Mouse (Mus musculus) stomach, postnatal 0 days (tissue): Measurements from ENCODE around the gene Crtc3. TPM values are rescaled to one million over a fixed set of nuclear protein-coding genes. Genes with fewer than 3 reads are reported as not detected.
A peak's percentile ranks its signal among the peaks of the same experiment; 100 is the strongest.

Experiments used
- ATAC-seq: fragments of 200-750 bp; cut with Nextera tagmentation; 2 replicates; pipeline ENCODE4 v1.8.0; 2017; ENCODE audit not compliant: low FRiP score, low TSS enrichment
- DNase-seq: peaks from one replicate; pipeline ENCODE4 v3.0.0-alpha.2; 2016; ENCODE audit warnings: low spot score
- H3K27ac ChIP-seq: fragments of 300-500 bp; sonication (generic); replicated peaks from 2 replicates; pipeline ENCODE4 v1.5.1; 2014; ENCODE audit warnings: mild to moderate bottlenecking, control low read depth
- H3K27me3 ChIP-seq: fragments of 300-500 bp; sonication (generic); 2 replicates; pipeline ENCODE4 v1.6.1; 2014; ENCODE audit warnings: low read length; ENCODE audit not compliant: control insufficient read depth, insufficient read depth
- H3K36me3 ChIP-seq: fragments of 300-500 bp; sonication (generic); 2 replicates; pipeline ENCODE4 v1.6.1; 2014; ENCODE audit warnings: low read length, mixed read lengths; ENCODE audit not compliant: control insufficient read depth, insufficient read depth
- H3K4me1 ChIP-seq: fragments of 300-500 bp; sonication (generic); replicated peaks from 2 replicates; pipeline ENCODE4 v1.6.1; 2014; ENCODE audit warnings: antibody characterized with exemption; ENCODE audit not compliant: control insufficient read depth, insufficient read depth
- H3K4me2 ChIP-seq: fragments of 300-500 bp; sonication (generic); replicated peaks from 2 replicates; pipeline ENCODE4 v1.6.1; 2014; ENCODE audit warnings: low read depth, mild to moderate bottlenecking, control low read depth, moderate library complexity
- H3K4me3 ChIP-seq: fragments of 300-500 bp; sonication (generic); 2 replicates; pipeline ENCODE4 v1.5.1; 2014; ENCODE audit warnings: low read depth, low read length, control low read depth
- H3K9ac ChIP-seq: fragments of 300-500 bp; sonication (generic); 2 replicates; pipeline ENCODE4 v1.6.1; 2014; ENCODE audit warnings: mild to moderate bottlenecking, low read length, control low read depth, mixed read lengths
- H3K9me3 ChIP-seq: fragments of 300-500 bp; sonication (generic); 2 replicates; pipeline ENCODE4 v1.6.1; 2016; ENCODE audit warnings: low read length; ENCODE audit not compliant: control insufficient read depth
- CTCF ChIP-seq: IDR thresholded peaks from 2 replicates; pipeline ENCODE4 v1.5.1; 2016; ENCODE audit warnings: antibody characterized with exemption, low read depth, mild to moderate bottlenecking, moderate library complexity
- EP300 ChIP-seq: optimal IDR thresholded peaks from 2 replicates; pipeline ENCODE3; 2016; ENCODE audit warnings: antibody characterized with exemption
- WGBS: fragments of 180-500 bp; shearing (Covaris S2); extraction: QIAGEN DNeasy Blood & Tissue Kit; methylation state at CpG from one replicate; pipeline ENCODE4 v1.1.7; 2014; 5-methylcytosine and 5-hydroxymethylcytosine counted together
- polyA plus RNA-seq: library from polyadenylated mRNA; unstranded; fragments of >200 nt; fragmentation: Nextera tagmentation; extraction: Ambion mirVana; gene quantifications from 2 replicates; pipeline ENCODE4 v1.2.1, GENCODE M21; 2015

Gene Crtc3
- polyA plus RNA-seq, 1 experiment from 2014 or later: 8.8 TPM

- Histone ChIP-seq H3K4me3 (no peak overlapping the region), H3K4me2 (no peak overlapping the region), H3K27ac (no peak overlapping the region), H3K4me1 (no peaks in the 10 kb centered on the region), H3K9me3 (no peaks in the 10 kb centered on the region), H3K27me3 (no peaks in the 10 kb centered on the region), H3K9ac (no peak overlapping the region), H3K36me3 (no peaks in the 10 kb centered on the region)
- TF ChIP-seq EP300 (no peak), CTCF (no peak)
- no peak for ATAC-seq
- no peak for DNase-seq
- WGBS: 78% methylated on average over 4 of the region's 4 CpGs
Measured at GRCm38 (mm10) chr7:80557161-80557560, 131.5 kb downstream of the Crtc3 start.

GRCm38 (mm10) chr7:80556166-80556565 lies 132.5 kb downstream of the Crtc3 start:
- no peaks in the 10 kb centered on the region for H3K4me1 ChIP-seq
- WGBS: 71% methylated on average over 3 of the region's 3 CpGs
- no peak overlapping the region for H3K9ac ChIP-seq
- H3K4me3 ChIP-seq: no peak overlapping the region
- H3K27me3 ChIP-seq: no peaks in the 10 kb centered on the region
- no peak for ATAC-seq
- no peaks in the 10 kb centered on the region for H3K36me3 ChIP-seq
- no peaks in the 10 kb centered on the region for H3K9me3 ChIP-seq
- no peak overlapping the region for H3K4me2 ChIP-seq
- no peak for TF ChIP-seq CTCF
- no peak for TF ChIP-seq EP300
- no peak overlapping the region; the same call in 1 of the 2 replicates for H3K27ac ChIP-seq
- peak; percentile 57 for DNase-seq

GRCm38 (mm10) chr7:80555146-80555545 lies 133.5 kb downstream of the Crtc3 start:
- H3K4me3 ChIP-seq: no peak overlapping the region
- no peak for TF ChIP-seq EP300
- peak; percentile 52 for TF ChIP-seq CTCF
- peak overlapping the region; percentile 75; the same call in 1 of the 2 replicates for H3K27ac ChIP-seq
- H3K36me3 ChIP-seq: no peaks in the 10 kb centered on the region
- no peaks in the 10 kb centered on the region for H3K27me3 ChIP-seq
- no peak overlapping the region for H3K9ac ChIP-seq
- ATAC-seq: no peak
- H3K4me1 ChIP-seq: no peaks in the 10 kb centered on the region
- DNase-seq: no peak
- H3K4me2 ChIP-seq: no peak overlapping the region
- WGBS: 81% methylated on average over 3 of the region's 3 CpGs
- H3K9me3 ChIP-seq: no peaks in the 10 kb centered on the region

- TF ChIP-seq CTCF (no peak), EP300 (no peak)
- Histone ChIP-seq H3K4me3 (no peak overlapping the region), H3K9me3 (no peaks in the 10 kb centered on the region), H3K4me1 (no peaks in the 10 kb centered on the region), H3K4me2 (no peak overlapping the region; the same call in 1 of the 2 replicates), H3K36me3 (no peaks in the 10 kb centered on the region), H3K9ac (no peak overlapping the region), H3K27me3 (no peaks in the 10 kb centered on the region), H3K27ac (peak overlapping the region; percentile 75)
- no peak for DNase-seq
- 47% methylated on average over 22 of the region's 22 CpGs for WGBS
- peak; percentile 64; the same call in 1 of the 2 replicates for ATAC-seq
Measured at GRCm38 (mm10) chr7:80554180-80555021, 134.3 kb downstream of the Crtc3 start.

GRCm38 (mm10) chr7:80548513-80549260 lies 140.0 kb downstream of the Crtc3 start:
- no peaks in the 10 kb centered on the region for H3K4me1 ChIP-seq
- no peaks in the 10 kb centered on the region for H3K36me3 ChIP-seq
- 70% methylated on average over 7 of the region's 7 CpGs for WGBS
- ATAC-seq (no peak), DNase-seq (peak; percentile 34)
- no peaks in the 10 kb centered on the region for H3K9me3 ChIP-seq
- no peak overlapping the region for H3K9ac ChIP-seq
- no peak overlapping the region for H3K4me2 ChIP-seq
- H3K27ac ChIP-seq: no peak overlapping the region
- no peak for TF ChIP-seq EP300
- no peak for TF ChIP-seq CTCF
- H3K4me3 ChIP-seq: no peak overlapping the region
- H3K27me3 ChIP-seq: no peaks in the 10 kb centered on the region
